Mouse (Mus musculus) kidney, embryonic 16.5 days (tissue): ENCODE measurements around the gene Pigq. TPM values are rescaled to one million over a fixed set of nuclear protein-coding genes. Genes with fewer than 3 reads are reported as not detected.

ENCODE experiments used
- ATAC-seq: fragments of 200-750 bp; cut with Nextera tagmentation; 2 replicates; pipeline ENCODE4 v1.8.0; 2017; ENCODE audit warnings: moderate TSS enrichment; ENCODE audit not compliant: low FRiP score, low TSS enrichment
- H3K27ac ChIP-seq: fragments of 300-500 bp; sonication (generic); 2 replicates; pipeline ENCODE4 v1.5.1; 2014; ENCODE audit warnings: low read length
- H3K27me3 ChIP-seq: fragments of 300-500 bp; sonication (generic); 2 replicates; pipeline ENCODE4 v1.6.1; 2014; ENCODE audit warnings: low read length, control low read depth, mixed read lengths; ENCODE audit not compliant: insufficient read depth
- H3K36me3 ChIP-seq: fragments of 300-500 bp; sonication (generic); 2 replicates; pipeline ENCODE4 v1.6.1; 2014; ENCODE audit warnings: low read length, control low read depth, mixed read lengths; ENCODE audit not compliant: insufficient read depth
- H3K4me1 ChIP-seq: fragments of 300-500 bp; sonication (generic); 2 replicates; pipeline ENCODE4 v1.6.1; 2014; ENCODE audit warnings: low read length, control low read depth, mixed read lengths; ENCODE audit not compliant: insufficient read depth
- H3K4me2 ChIP-seq: fragments of 300-500 bp; sonication (generic); replicated peaks from 2 replicates; pipeline ENCODE4 v1.6.1; 2014; ENCODE audit warnings: low read depth, low read length
- H3K4me3 ChIP-seq: fragments of 300-500 bp; sonication (generic); 2 replicates; pipeline ENCODE4 v1.5.1; 2014; ENCODE audit warnings: mild to moderate bottlenecking, low read length
- H3K9ac ChIP-seq: fragments of 300-500 bp; sonication (generic); replicated peaks from 2 replicates; pipeline ENCODE4 v1.6.1; 2014; ENCODE audit warnings: low read length
- H3K9me3 ChIP-seq: fragments of 300-500 bp; sonication (generic); 2 replicates; pipeline ENCODE4 v1.6.1; 2016; ENCODE audit warnings: low read length, control low read depth
- WGBS: fragments of 180-500 bp; shearing (Covaris S2); extraction: QIAGEN DNeasy Blood & Tissue Kit; methylation state at CpG from one replicate; pipeline ENCODE4 v1.1.7; 2014; 5-methylcytosine and 5-hydroxymethylcytosine counted together
- polyA plus RNA-seq: library from polyadenylated mRNA; unstranded; fragments of >200 nt; fragmentation: Nextera tagmentation; extraction: Ambion mirVana; gene quantifications from 2 replicates; pipeline ENCODE4 v1.2.1, GENCODE M21; 2015

Gene Pigq
- polyA plus RNA-seq, 1 experiment from 2014 or later, result 85.8 TPM

GRCm38 (mm10) chr17:25979829-25980738, 35.3 kb upstream of the Pigq start:
- WGBS, result 82% methylated on average over 5 of the region's 5 CpGs
- Histone ChIP-seq H3K27me3 (no peaks in the 10 kb centered on the region), H3K4me2 (no peak overlapping the region), H3K4me1 (peaks cover 25% of the 10 kb centered on the region), H3K36me3 (0 out of 2 replicates have a peak, but pooled peaks cover 3% of the 10 kb centered on the region), H3K9me3 (no peaks in the 10 kb centered on the region), H3K27ac (peak overlapping the region; percentile 46; the same call in 1 of the 2 replicates), H3K9ac (0 out of 2 replicates have a peak overlapping the region, but pooled peaks have one; percentile 11), H3K4me3 (no peak overlapping the region)
- no peak for ATAC-seq

- no peak overlapping the region for H3K9ac ChIP-seq
- no peak for ATAC-seq
- H3K27me3 ChIP-seq, result no peaks in the 10 kb centered on the region
- 0 out of 2 replicates have a peak, but pooled peaks cover 3% of the 10 kb centered on the region for H3K36me3 ChIP-seq
- H3K4me3 ChIP-seq, result no peak overlapping the region
- no peak overlapping the region for H3K4me2 ChIP-seq
- WGBS, result 83% methylated on average over 4 of the region's 4 CpGs
- no peaks in the 10 kb centered on the region for H3K9me3 ChIP-seq
- H3K27ac ChIP-seq, result no peak overlapping the region
- peaks cover 15% of the 10 kb centered on the region for H3K4me1 ChIP-seq
Measured at GRCm38 (mm10) chr17:25970954-25971707, 26.4 kb upstream of the Pigq start.

GRCm38 (mm10) chr17:25970448-25970847, 25.7 kb upstream of the Pigq start:
- WGBS, result 93% methylated on average over 9 of the region's 9 CpGs
- H3K4me1 ChIP-seq, result peaks cover 15% of the 10 kb centered on the region
- no peak overlapping the region for H3K27ac ChIP-seq

DNA sequence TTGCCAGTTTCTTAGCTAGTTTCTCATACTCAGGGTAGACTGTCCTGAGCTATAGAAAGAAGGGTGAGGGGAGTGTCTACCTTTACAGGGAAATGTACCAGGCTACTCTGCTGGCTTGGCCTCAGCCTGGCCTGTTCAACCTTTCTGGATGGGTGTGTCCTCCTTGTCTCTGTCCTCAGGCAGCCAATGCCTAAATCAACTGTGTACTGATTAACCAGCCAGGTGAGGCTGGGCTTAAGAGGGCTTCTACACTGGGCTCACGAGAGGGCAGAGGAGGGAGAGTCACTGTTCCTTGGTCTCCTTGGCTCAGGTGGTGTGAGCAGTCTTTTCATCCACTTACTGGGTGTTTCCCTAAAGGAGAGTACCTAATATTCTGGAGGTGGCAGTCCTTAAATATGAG, 23.4 kb upstream of the Pigq start:
- no peak overlapping the region for H3K9ac ChIP-seq
- peaks cover 7% of the 10 kb centered on the region; the same call in 1 of the 2 replicates for H3K36me3 ChIP-seq
- H3K4me1 ChIP-seq, result peaks cover 9% of the 10 kb centered on the region
- peak overlapping the region; percentile 43; the same call in 1 of the 2 replicates for H3K27ac ChIP-seq
- H3K27me3 ChIP-seq, result no peaks in the 10 kb centered on the region
- H3K4me2 ChIP-seq, result no peak overlapping the region
- no peak overlapping the region for H3K4me3 ChIP-seq
- H3K9me3 ChIP-seq, result no peaks in the 10 kb centered on the region
- peak; percentile 90 for ATAC-seq
- WGBS, result 29% methylated on average over 1 of the region's 1 CpGs

More at GRCm38 (mm10) chr17:25970448-25970847, 25.7 kb upstream of the Pigq start:
- no peak overlapping the region for H3K9ac ChIP-seq
- H3K4me2 ChIP-seq, result no peak overlapping the region
- H3K27me3 ChIP-seq, result no peaks in the 10 kb centered on the region
- no peak for ATAC-seq
- 0 out of 2 replicates have a peak, but pooled peaks cover 2% of the 10 kb centered on the region for H3K36me3 ChIP-seq
- no peak overlapping the region for H3K4me3 ChIP-seq
- no peaks in the 10 kb centered on the region for H3K9me3 ChIP-seq

DNA sequence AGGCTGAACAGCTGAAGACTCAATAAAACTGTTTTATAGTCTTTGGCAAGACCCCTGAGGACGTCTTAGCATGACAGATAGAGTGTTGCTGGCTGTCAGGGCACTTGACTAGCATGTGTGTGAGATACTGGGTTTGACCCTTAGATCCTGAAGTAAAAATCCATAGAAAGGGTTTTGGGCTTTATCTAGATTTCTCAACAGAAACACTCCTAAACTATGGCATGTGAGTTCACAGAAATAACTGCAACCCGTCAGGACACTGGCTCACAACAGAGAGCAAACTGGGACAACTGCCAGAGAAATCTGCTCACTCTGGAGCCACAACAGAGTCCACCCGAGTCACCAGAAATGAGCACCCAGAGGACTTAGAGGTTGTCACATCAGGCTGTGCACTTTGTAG, 22.9 kb upstream of the Pigq start:
- peaks cover 9% of the 10 kb centered on the region for H3K4me1 ChIP-seq
- no peak overlapping the region for H3K4me3 ChIP-seq
- ATAC-seq, result peak; percentile 24; the same call in 1 of the 2 replicates
- WGBS, result 43% methylated on average over 3 of the region's 3 CpGs
- no peak overlapping the region for H3K9ac ChIP-seq
- H3K36me3 ChIP-seq, result peaks cover 12% of the 10 kb centered on the region; the same call in 1 of the 2 replicates
- H3K27ac ChIP-seq, result peak overlapping the region; percentile 43; the same call in 1 of the 2 replicates
- H3K9me3 ChIP-seq, result no peaks in the 10 kb centered on the region
- no peaks in the 10 kb centered on the region for H3K27me3 ChIP-seq
- H3K4me2 ChIP-seq, result no peak overlapping the region

- Histone ChIP-seq H3K27me3 (no peaks in the 10 kb centered on the region), H3K4me3 (no peak overlapping the region), H3K9me3 (no peaks in the 10 kb centered on the region), H3K36me3 (peaks cover 25% of the 10 kb centered on the region; the same call in 1 of the 2 replicates), H3K4me2 (no peak overlapping the region), H3K9ac (no peak overlapping the region), H3K4me1 (peaks cover 9% of the 10 kb centered on the region), H3K27ac (no peak overlapping the region)
- 89% methylated on average over 7 of the region's 7 CpGs for whole genome bisulfite sequencing
- ATAC-seq, result no peak
Measured at GRCm38 (mm10) chr17:25964271-25964670, 19.5 kb upstream of the Pigq start.

- no peak for ATAC-seq
- Histone ChIP-seq H3K36me3 (peaks cover 31% of the 10 kb centered on the region; the same call in 1 of the 2 replicates), H3K4me1 (no peaks in the 10 kb centered on the region), H3K27ac (no peak overlapping the region), H3K9ac (no peak overlapping the region), H3K9me3 (no peaks in the 10 kb centered on the region), H3K4me2 (no peak overlapping the region), H3K27me3 (no peaks in the 10 kb centered on the region), H3K4me3 (no peak overlapping the region)
- 91% methylated on average over 7 of the region's 7 CpGs for WGBS
Measured at GRCm38 (mm10) chr17:25962413-25962905, 17.7 kb upstream of the Pigq start.

- no peak overlapping the region for H3K27ac ChIP-seq
- peaks cover 31% of the 10 kb centered on the region; the same call in 1 of the 2 replicates for H3K36me3 ChIP-seq
- H3K4me3 ChIP-seq, result no peak overlapping the region
- no peak overlapping the region for H3K9ac ChIP-seq
- no peaks in the 10 kb centered on the region for H3K4me1 ChIP-seq
- no peak overlapping the region for H3K4me2 ChIP-seq
- no peaks in the 10 kb centered on the region for H3K27me3 ChIP-seq
- ATAC-seq, result no peak
- no peaks in the 10 kb centered on the region for H3K9me3 ChIP-seq
- WGBS, result 89% methylated on average over 5 of the region's 5 CpGs
Measured at GRCm38 (mm10) chr17:25961566-25961965, 16.8 kb upstream of the Pigq start.

- peaks cover 31% of the 10 kb centered on the region; the same call in 1 of the 2 replicates for H3K36me3 ChIP-seq
- ATAC-seq, result no peak
- WGBS, result 88% methylated on average over 23 of the region's 23 CpGs
Measured at GRCm38 (mm10) chr17:25959630-25960467, 15.1 kb upstream of the Pigq start.

More at GRCm38 (mm10) chr17:25959630-25960467, 15.1 kb upstream of the Pigq start:
- H3K9me3 ChIP-seq, result no peaks in the 10 kb centered on the region
- no peak overlapping the region for H3K9ac ChIP-seq
- no peak overlapping the region for H3K27ac ChIP-seq
- H3K27me3 ChIP-seq, result no peaks in the 10 kb centered on the region
- H3K4me3 ChIP-seq, result no peak overlapping the region
- H3K4me1 ChIP-seq, result no peaks in the 10 kb centered on the region
- H3K4me2 ChIP-seq, result no peak overlapping the region
